Mouse (Mus musculus) adrenal gland, adult (tissue): Measurements from ENCODE around the gene Nhlrc1.

Source experiments
- DNase-seq, 2 experiments: peaks; one replicate each; pipeline ENCODE4 v3.0.0; 2022 to 2023; ENCODE audit warnings: low spot score in 1 of 2; ENCODE audit not compliant: inconsistent age in 2 of 2

Gene Nhlrc1

GRCm38 (mm10) chr13:47014334-47015194 lies at the start of gene Nhlrc1:
Gene Nhlrc1 (minus strand): TSS chr13:47014850.
- peak; percentile 88 to 96 for DNase-seq

- DNase-seq = no peak
Observed at GRCm38 (mm10) chr13:47063985-47064760, 49.5 kb upstream of the Nhlrc1 start.

GRCm38 (mm10) chr13:47062756-47063155 lies 48.1 kb upstream of the Nhlrc1 start:
- DNase-seq = no peak

GRCm38 (mm10) chr13:47056781-47057180 lies 42.1 kb upstream of the Nhlrc1 start:
- DNase-seq = no peak

GRCm38 (mm10) chr13:47056126-47056525 lies 41.5 kb upstream of the Nhlrc1 start:
- DNase-seq = no peak

GRCm38 (mm10) chr13:47053971-47054370 lies 39.3 kb upstream of the Nhlrc1 start:
- DNase-seq = no peak

GRCm38 (mm10) chr13:47050009-47050408 lies 35.4 kb upstream of the Nhlrc1 start:
- no peak for DNase-seq

- DNase-seq = no peak
Observed at GRCm38 (mm10) chr13:47047996-47048395, 33.3 kb upstream of the Nhlrc1 start.

GRCm38 (mm10) chr13:47044617-47044947 lies 29.9 kb upstream of the Nhlrc1 start, which contains the start of gene Tpmt:
Gene Tpmt (minus strand): TSS chr13:47044737.
- DNase-seq = peak in 1 of 2 experiments; percentile 44

- DNase-seq = peak in 1 of 2 experiments; percentile 57
Observed at GRCm38 (mm10) chr13:47043833-47044616, 29.4 kb upstream of the Nhlrc1 start.

- peak; percentile 99 to 100 for DNase-seq
Observed at GRCm38 (mm10) chr13:47043030-47043680, 28.5 kb upstream of the Nhlrc1 start, which contains the start of gene Kdm1b. Gene Kdm1b (plus strand): TSS chr13:47043499.

- DNase-seq = peak in 1 of 2 experiments; percentile 14
Observed at GRCm38 (mm10) chr13:47042024-47042633, 27.5 kb upstream of the Nhlrc1 start.

GRCm38 (mm10) chr13:47040061-47040460 lies 25.4 kb upstream of the Nhlrc1 start:
- no peak for DNase-seq

GRCm38 (mm10) chr13:47037946-47038345 lies 23.3 kb upstream of the Nhlrc1 start:
- no peak for DNase-seq

- no peak for DNase-seq
Observed at GRCm38 (mm10) chr13:47033602-47034001, 19.0 kb upstream of the Nhlrc1 start.

GRCm38 (mm10) chr13:47030376-47031107 lies 15.9 kb upstream of the Nhlrc1 start:
- DNase-seq = no peak

- no peak for DNase-seq
Observed at GRCm38 (mm10) chr13:47020798-47021197, 6.1 kb upstream of the Nhlrc1 start.

- no peak for DNase-seq
Observed at GRCm38 (mm10) chr13:47019774-47020173, 5.1 kb upstream of the Nhlrc1 start.

GRCm38 (mm10) chr13:47017259-47017658 lies 2.6 kb upstream of the Nhlrc1 start:
- peak; percentile 55 to 84 for DNase-seq

GRCm38 (mm10) chr13:47015195-47015501 lies 498 bp upstream of the Nhlrc1 start:
- DNase-seq = no peak
